Mouse (Mus musculus) spleen, adult 2 months (tissue): ENCODE data around the gene Sox10.

Source experiments
- CTCF ChIP-seq: fragments of 200-500 bp; IDR thresholded peaks from 2 replicates; pipeline ENCODE4 v1.5.1; 2011; ENCODE audit warnings: mild to moderate bottlenecking, inconsistent platforms; ENCODE audit not compliant: insufficient read depth, insufficient read length, insufficient replicate concordance; ENCODE audit errors: extremely low read depth
- POLR2A ChIP-seq: fragments of 200-500 bp; IDR thresholded peaks from 2 replicates; pipeline ENCODE4 v1.6.1; 2011; ENCODE audit warnings: low read depth, low read length, inconsistent platforms

GRCm38 (mm10) chr15:79192885-79193845, 28.1 kb upstream of the Sox10 start:
- TF ChIP-seq POLR2A (no peak), CTCF (no peak)
